Mouse (Mus musculus): ENCODE measurements around the gene Muc4. TPM values are rescaled to one million over a fixed set of nuclear protein-coding genes. Genes with fewer than 3 reads are reported as not detected.

Muc4 gene
- polyA plus RNA-seq, 1 experiment from 2014 or later: 0.21 TPM

DNA sequence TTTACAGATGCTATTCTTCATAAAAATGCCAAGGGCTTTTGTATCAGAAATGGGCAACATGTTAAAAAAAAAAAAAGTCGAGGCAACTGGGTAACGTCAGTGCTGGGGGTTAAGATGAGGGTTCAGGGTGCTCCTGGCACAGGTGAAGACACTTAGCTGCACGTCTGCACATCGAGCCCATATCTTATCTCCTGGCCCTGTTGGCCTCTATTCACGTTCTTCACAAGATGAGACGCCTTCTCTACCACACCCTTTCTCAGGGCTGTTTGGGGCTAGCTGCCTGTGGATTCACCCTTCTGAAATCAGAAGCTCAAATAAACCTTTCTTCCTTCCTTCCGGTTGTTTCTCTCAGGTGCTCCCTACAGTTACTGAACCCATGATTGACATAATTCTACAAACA, 12.5 kb upstream of the Muc4 start:
- Histone ChIP-seq H3K27ac (ENCODE audit: low read length) (no peak overlapping the region), H3K36me3 (ENCODE audit: control insufficient read depth, insufficient read depth) (no peaks in the 10 kb centered on the region), H3K4me3 (ENCODE audit: low read length) (no peak overlapping the region), H3K4me1 (ENCODE audit: control insufficient read depth, insufficient read depth, low read length) (no peaks in the 10 kb centered on the region), H3K4me2 (ENCODE audit: low read depth, low read length) (no peak overlapping the region), H3K9me3 (replicated peaks; ENCODE audit: control insufficient read depth, low read length) (no peaks in the 10 kb centered on the region), H3K9ac (ENCODE audit: low read length) (no peak overlapping the region), H3K27me3 (ENCODE audit: control insufficient read depth, insufficient read depth, low read length) (no peaks in the 10 kb centered on the region)
- WGBS: 41% methylated on average over 7 of the region's 7 CpGs
- no peak for ATAC-seq (replicated peaks; ENCODE audit: extremely low read depth, insufficient read depth, low FRiP score)

DNA sequence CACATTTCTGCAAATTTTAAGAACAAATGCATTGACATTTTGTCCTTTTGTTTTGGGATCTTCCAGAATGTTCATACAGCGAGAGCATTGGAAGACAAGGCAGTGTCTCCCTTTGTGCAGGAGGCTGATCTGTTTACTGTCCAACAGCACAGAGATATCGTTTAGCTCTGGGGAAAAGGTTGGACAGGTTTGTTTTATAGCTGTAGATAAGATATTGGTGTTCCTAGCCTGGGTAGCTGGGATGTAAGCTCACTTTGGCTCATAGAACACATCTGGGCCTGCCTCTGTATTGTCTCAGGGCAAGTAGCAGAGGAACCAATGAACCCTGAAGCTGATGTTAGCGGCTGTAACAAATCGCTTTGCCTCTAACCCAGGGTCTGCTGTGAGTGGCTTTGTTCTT, 11.9 kb upstream of the Muc4 start:
- no peaks in the 10 kb centered on the region for H3K4me1 ChIP-seq (ENCODE audit: control insufficient read depth, insufficient read depth, low read length)
- H3K9me3 ChIP-seq (replicated peaks; ENCODE audit: control insufficient read depth, low read length): no peaks in the 10 kb centered on the region
- H3K27ac ChIP-seq (ENCODE audit: low read length): no peak overlapping the region
- ATAC-seq (replicated peaks; ENCODE audit: extremely low read depth, insufficient read depth, low FRiP score): no peak
- no peaks in the 10 kb centered on the region for H3K27me3 ChIP-seq (ENCODE audit: control insufficient read depth, insufficient read depth, low read length)
- no peak overlapping the region for H3K9ac ChIP-seq (ENCODE audit: low read length)
- no peaks in the 10 kb centered on the region for H3K36me3 ChIP-seq (ENCODE audit: control insufficient read depth, insufficient read depth)
- no peak overlapping the region for H3K4me3 ChIP-seq (ENCODE audit: low read length)
- WGBS: 69% methylated on average over 4 of the region's 4 CpGs
- H3K4me2 ChIP-seq (ENCODE audit: low read depth, low read length): no peak overlapping the region

DNA sequence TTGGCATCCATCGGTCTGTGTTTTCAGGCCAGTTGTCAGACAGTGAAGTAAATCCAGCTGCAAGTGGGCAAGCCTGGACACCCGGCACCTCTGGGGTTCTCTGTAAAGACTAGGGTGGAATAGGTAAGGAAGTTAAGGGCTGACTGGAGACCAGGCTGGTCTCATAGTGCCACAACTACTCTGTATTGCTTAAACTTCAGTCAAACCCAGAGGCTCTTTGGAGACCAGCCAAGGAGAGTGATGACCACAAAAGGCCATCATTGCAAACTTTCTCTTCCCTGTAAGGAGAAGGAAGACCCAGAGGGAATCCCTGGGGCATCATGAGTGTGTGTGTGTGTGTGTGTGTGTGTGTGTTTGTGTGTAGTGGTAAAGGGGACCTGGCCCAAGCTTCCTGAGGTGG, 11.4 kb upstream of the Muc4 start:
- ATAC-seq (replicated peaks; ENCODE audit: extremely low read depth, insufficient read depth, low FRiP score): no peak
- WGBS: 84% methylated on average over 2 of the region's 2 CpGs
- Histone ChIP-seq H3K27ac (ENCODE audit: low read length) (no peak overlapping the region), H3K4me3 (ENCODE audit: low read length) (no peak overlapping the region), H3K9ac (ENCODE audit: low read length) (no peak overlapping the region), H3K4me2 (ENCODE audit: low read depth, low read length) (no peak overlapping the region), H3K36me3 (ENCODE audit: control insufficient read depth, insufficient read depth) (no peaks in the 10 kb centered on the region), H3K27me3 (ENCODE audit: control insufficient read depth, insufficient read depth, low read length) (no peaks in the 10 kb centered on the region), H3K9me3 (replicated peaks; ENCODE audit: control insufficient read depth, low read length) (no peaks in the 10 kb centered on the region), H3K4me1 (ENCODE audit: control insufficient read depth, insufficient read depth, low read length) (no peaks in the 10 kb centered on the region)

DNA sequence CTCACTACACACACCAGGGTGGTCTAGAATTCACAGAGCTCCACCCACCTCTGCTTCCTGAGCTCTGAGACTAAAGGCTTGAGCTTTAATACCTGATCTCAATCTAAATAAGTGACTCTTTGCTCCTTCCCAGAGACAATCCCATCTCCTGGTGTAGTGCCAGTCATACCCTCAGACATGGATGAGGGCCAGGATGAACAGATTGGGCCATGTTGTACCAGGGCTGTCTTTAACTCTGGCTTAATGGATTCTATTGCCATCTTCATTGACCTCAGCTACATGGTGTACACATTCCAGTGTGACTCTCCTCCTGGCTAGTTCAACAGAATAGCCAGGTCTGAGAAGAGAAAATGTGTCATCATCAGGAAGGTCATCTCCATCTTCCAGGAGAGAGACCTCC, 9.2 kb upstream of the Muc4 start:
- no peak overlapping the region for H3K9ac ChIP-seq (ENCODE audit: low read length)
- no peaks in the 10 kb centered on the region for H3K36me3 ChIP-seq (ENCODE audit: control insufficient read depth, insufficient read depth)
- H3K4me1 ChIP-seq (ENCODE audit: control insufficient read depth, insufficient read depth, low read length): no peaks in the 10 kb centered on the region
- H3K4me3 ChIP-seq (ENCODE audit: low read length): no peak overlapping the region
- no peaks in the 10 kb centered on the region for H3K27me3 ChIP-seq (ENCODE audit: control insufficient read depth, insufficient read depth, low read length)
- ATAC-seq (replicated peaks; ENCODE audit: extremely low read depth, insufficient read depth, low FRiP score): no peak
- H3K4me2 ChIP-seq (ENCODE audit: low read depth, low read length): no peak overlapping the region
- no peak overlapping the region for H3K27ac ChIP-seq (ENCODE audit: low read length)
- H3K9me3 ChIP-seq (replicated peaks; ENCODE audit: control insufficient read depth, low read length): no peaks in the 10 kb centered on the region

DNA sequence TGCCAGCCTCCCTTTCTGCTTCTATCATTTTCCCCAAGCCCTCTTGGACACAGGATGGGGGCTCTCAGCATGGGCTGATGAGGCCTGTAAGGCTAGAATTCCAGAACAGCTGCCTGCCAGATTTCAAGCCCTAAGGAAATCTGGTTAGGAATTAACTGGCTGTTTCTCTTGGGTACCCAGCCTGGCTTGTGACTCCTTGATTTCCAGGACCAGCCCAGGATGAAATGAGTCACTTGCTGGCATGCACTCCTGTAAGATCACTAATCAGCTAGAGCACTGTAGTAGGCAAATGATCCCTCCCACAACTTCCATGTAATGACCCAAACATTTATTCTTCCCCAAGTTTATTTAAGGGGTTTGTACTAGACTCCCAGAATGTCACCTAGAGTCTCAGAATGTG, 7.4 kb upstream of the Muc4 start:
- ATAC-seq (replicated peaks; ENCODE audit: extremely low read depth, insufficient read depth, low FRiP score): no peak
- H3K4me2 ChIP-seq (ENCODE audit: low read depth, low read length): no peak overlapping the region
- H3K4me1 ChIP-seq (ENCODE audit: control insufficient read depth, insufficient read depth, low read length): no peaks in the 10 kb centered on the region
- H3K27ac ChIP-seq (ENCODE audit: low read length): no peak overlapping the region
- H3K9ac ChIP-seq (ENCODE audit: low read length): no peak overlapping the region
- no peak overlapping the region for H3K4me3 ChIP-seq (ENCODE audit: low read length)
- no peaks in the 10 kb centered on the region for H3K36me3 ChIP-seq (ENCODE audit: control insufficient read depth, insufficient read depth)
- no peaks in the 10 kb centered on the region for H3K9me3 ChIP-seq (replicated peaks; ENCODE audit: control insufficient read depth, low read length)
- no peaks in the 10 kb centered on the region for H3K27me3 ChIP-seq (ENCODE audit: control insufficient read depth, insufficient read depth, low read length)

DNA sequence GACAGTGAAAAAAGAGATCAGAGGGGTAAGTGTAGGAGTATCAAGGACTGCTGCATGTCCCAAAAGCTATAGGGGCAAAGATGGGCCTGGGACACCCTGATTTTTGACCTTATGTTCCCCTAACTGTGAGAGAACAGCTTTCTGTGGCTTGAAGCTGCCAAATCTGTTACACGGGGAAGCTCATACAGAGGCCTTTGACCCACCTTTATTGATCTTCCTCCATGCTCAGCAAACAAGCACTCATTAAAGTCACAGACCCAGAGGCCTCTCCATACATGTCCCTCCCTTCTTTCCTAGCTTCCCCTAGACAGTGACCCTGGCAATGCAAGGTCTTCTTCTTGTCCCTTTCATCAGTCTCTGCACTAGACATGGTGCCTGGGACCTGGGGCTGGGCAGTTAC, 7.0 kb upstream of the Muc4 start:
- Histone ChIP-seq H3K9ac (ENCODE audit: low read length) (no peak overlapping the region), H3K9me3 (replicated peaks; ENCODE audit: control insufficient read depth, low read length) (0 out of 2 replicates have a peak, but pooled peaks cover 2% of the 10 kb centered on the region), H3K27me3 (ENCODE audit: control insufficient read depth, insufficient read depth, low read length) (no peaks in the 10 kb centered on the region), H3K4me2 (ENCODE audit: low read depth, low read length) (no peak overlapping the region), H3K4me3 (ENCODE audit: low read length) (no peak overlapping the region), H3K36me3 (ENCODE audit: control insufficient read depth, insufficient read depth) (no peaks in the 10 kb centered on the region), H3K4me1 (ENCODE audit: control insufficient read depth, insufficient read depth, low read length) (no peaks in the 10 kb centered on the region), H3K27ac (ENCODE audit: low read length) (no peak overlapping the region)
- 75% methylated on average over 1 of the region's 1 CpGs for WGBS
- no peak for ATAC-seq (replicated peaks; ENCODE audit: extremely low read depth, insufficient read depth, low FRiP score)

DNA sequence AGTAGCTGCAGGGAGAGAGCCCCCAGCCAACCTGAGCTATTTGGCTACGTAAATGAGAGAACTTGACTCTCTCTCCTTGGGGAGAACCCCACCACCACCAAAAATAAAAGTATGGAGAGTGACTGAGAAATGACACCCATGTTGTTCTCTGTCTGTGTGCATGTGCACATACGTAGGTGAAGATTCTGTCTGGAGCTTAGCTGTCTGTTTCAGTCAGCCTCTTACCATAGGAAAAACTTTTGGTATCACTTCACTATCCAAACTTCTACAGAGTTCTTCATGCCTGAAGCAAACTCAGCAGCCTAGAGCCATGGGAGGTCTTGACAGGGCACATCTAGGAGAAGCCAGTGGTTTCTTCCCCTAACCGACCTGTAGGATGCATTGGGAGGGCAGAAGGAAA, 2.5 kb upstream of the Muc4 start:
- 84% methylated on average over 3 of the region's 3 CpGs for WGBS

DNA sequence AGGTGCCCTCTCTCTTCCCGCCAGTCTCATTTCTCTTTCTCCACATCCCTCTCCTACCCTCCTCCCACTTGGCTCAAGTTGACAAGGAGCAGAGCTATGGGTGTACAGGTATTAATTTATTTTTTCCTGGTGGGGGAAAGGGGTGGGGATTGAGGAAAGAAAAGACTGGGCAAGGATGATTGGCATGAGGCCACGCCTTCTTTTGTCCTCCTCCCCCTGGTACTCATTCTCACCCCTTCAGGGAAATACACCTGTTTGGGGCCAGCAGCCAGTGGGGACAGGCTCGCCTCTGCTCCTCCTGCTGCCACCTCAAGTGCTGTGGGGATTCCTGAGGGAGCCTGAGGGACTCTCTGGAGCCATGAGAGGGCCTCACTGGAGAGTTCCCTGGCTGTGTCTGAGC, 336 bp downstream of the Muc4 start:
- Histone ChIP-seq H3K27ac (ENCODE audit: low read length) (no peak overlapping the region), H3K4me2 (ENCODE audit: low read depth, low read length) (no peak overlapping the region), H3K27me3 (ENCODE audit: control insufficient read depth, insufficient read depth, low read length) (no peaks in the 10 kb centered on the region), H3K4me1 (ENCODE audit: control insufficient read depth, insufficient read depth, low read length) (no peaks in the 10 kb centered on the region), H3K9ac (ENCODE audit: low read length) (no peak overlapping the region), H3K36me3 (ENCODE audit: control insufficient read depth, insufficient read depth) (no peaks in the 10 kb centered on the region), H3K9me3 (replicated peaks; ENCODE audit: control insufficient read depth, low read length) (0 out of 2 replicates have a peak, but pooled peaks cover 2% of the 10 kb centered on the region), H3K4me3 (ENCODE audit: low read length) (no peak overlapping the region)
- ATAC-seq (replicated peaks; ENCODE audit: extremely low read depth, insufficient read depth, low FRiP score): no peak
- 47% methylated on average over 3 of the region's 3 CpGs for WGBS

More for the DNA sequence above, 2.5 kb upstream of the Muc4 start:
- H3K4me1 ChIP-seq (ENCODE audit: control insufficient read depth, insufficient read depth, low read length): no peaks in the 10 kb centered on the region
- H3K27me3 ChIP-seq (ENCODE audit: control insufficient read depth, insufficient read depth, low read length): no peaks in the 10 kb centered on the region
- no peak for ATAC-seq (replicated peaks; ENCODE audit: extremely low read depth, insufficient read depth, low FRiP score)
- no peak overlapping the region for H3K9ac ChIP-seq (ENCODE audit: low read length)
- H3K9me3 ChIP-seq (replicated peaks; ENCODE audit: control insufficient read depth, low read length): 0 out of 2 replicates have a peak, but pooled peaks cover 2% of the 10 kb centered on the region
- no peaks in the 10 kb centered on the region for H3K36me3 ChIP-seq (ENCODE audit: control insufficient read depth, insufficient read depth)
- no peak overlapping the region for H3K27ac ChIP-seq (ENCODE audit: low read length)
- no peak overlapping the region for H3K4me3 ChIP-seq (ENCODE audit: low read length)
- H3K4me2 ChIP-seq (ENCODE audit: low read depth, low read length): no peak overlapping the region

DNA sequence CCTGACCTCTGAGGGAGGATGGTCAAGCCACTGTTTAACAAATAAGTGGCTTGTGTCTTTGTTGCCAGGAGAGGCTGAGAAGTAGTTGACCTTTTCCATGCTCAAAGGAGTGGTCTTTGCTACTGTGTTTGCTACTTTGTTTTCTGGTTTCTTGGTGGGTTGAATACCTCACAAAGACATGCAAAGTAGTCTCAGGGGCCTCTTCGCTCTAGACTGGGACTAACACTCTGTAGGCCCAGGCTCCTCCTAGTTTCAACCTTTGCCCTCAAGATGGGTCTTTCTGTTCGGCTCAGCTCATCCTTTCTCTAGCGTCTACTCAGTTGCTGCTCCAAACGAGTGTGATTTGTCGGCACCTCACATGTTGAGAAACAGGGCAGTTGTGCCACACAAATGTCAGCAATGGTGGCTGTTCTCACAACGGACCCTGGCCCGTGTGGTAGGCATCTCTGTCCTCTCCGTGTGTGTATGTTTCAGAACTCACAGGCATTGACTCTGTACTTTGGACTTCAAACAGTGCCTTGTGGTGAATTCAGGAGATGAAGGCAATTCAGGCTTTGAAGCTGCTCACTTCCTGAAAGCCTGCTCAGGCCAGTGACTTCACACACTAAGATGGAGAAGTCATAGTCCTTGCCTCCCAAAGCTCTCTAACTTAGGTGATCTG, 4.4 kb downstream of the Muc4 start:
- H3K27me3 ChIP-seq (ENCODE audit: control insufficient read depth, insufficient read depth, low read length): no peaks in the 10 kb centered on the region
- no peak overlapping the region for H3K4me2 ChIP-seq (ENCODE audit: low read depth, low read length)
- no peak overlapping the region for H3K4me3 ChIP-seq (ENCODE audit: low read length)
- ATAC-seq (replicated peaks; ENCODE audit: extremely low read depth, insufficient read depth, low FRiP score): no peak
- H3K27ac ChIP-seq (ENCODE audit: low read length): no peak overlapping the region
- no peaks in the 10 kb centered on the region for H3K4me1 ChIP-seq (ENCODE audit: control insufficient read depth, insufficient read depth, low read length)
- no peaks in the 10 kb centered on the region for H3K36me3 ChIP-seq (ENCODE audit: control insufficient read depth, insufficient read depth)
- H3K9me3 ChIP-seq (replicated peaks; ENCODE audit: control insufficient read depth, low read length): no peaks in the 10 kb centered on the region
- 78% methylated on average over 8 of the region's 8 CpGs for WGBS
- no peak overlapping the region for H3K9ac ChIP-seq (ENCODE audit: low read length)

All from heart, embryonic 16.5 days (tissue).